Mouse (Mus musculus): Measurements from ENCODE around the gene Atf7ip. TPM values are rescaled to one million over a fixed set of nuclear protein-coding genes. Genes with fewer than 3 reads are reported as not detected.

Atf7ip gene
- polyA plus RNA-seq, 1 experiment, result 6.8 TPM

DNA sequence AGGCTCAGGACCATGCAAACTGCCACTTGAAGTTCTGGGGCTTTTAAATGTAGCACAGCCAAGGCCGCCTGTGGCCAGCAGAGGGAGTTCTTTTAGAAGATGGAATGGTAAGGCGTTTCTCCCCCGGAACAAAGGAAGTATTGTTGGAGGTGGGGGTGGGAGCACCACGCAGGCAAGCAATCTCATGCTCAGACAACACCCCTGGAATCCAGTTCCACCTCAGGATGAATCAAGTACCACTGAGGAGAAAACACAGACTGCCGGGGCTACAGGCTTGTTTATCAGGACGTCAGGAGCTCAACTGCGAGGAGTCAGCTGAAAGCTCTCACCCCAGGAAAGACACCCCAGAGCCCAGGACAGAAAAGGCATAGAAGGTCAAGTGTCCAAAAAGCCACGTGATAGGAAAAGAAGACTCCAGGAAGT is 40.0 kb upstream of the Atf7ip start:
- no peaks in the 10 kb centered on the region for H3K27me3 ChIP-seq (ENCODE audit: control insufficient read depth, insufficient read depth, insufficient read length)
- H3K4me3 ChIP-seq (ENCODE audit: insufficient read depth, poor library complexity, severe bottlenecking), result no peak overlapping the region
- H3K79me3 ChIP-seq (ENCODE audit: low read depth), result no peaks in the 10 kb centered on the region
- H3K36me3 ChIP-seq (ENCODE audit: control insufficient read depth, insufficient read depth), result no peaks in the 10 kb centered on the region
- TF ChIP-seq USF1 (IDR thresholded peaks at IDR 0.05; ENCODE audit: low read depth) (no peak), CTCF (IDR thresholded peaks at IDR 0.05; ENCODE audit: control insufficient read depth, insufficient read depth, insufficient read length) (no peak), MYOG (IDR thresholded peaks at IDR 0.05; ENCODE audit: control insufficient read depth, extremely low read depth, insufficient read length) (no peak), CEBPB (IDR thresholded peaks at IDR 0.05; ENCODE audit: low read depth) (no peak), MAX (IDR thresholded peaks at IDR 0.05) (no peak), FOSL1 (IDR thresholded peaks at IDR 0.05; ENCODE audit: insufficient read depth, low read length, poor library complexity, severe bottlenecking) (no peak), MYOD1 (IDR thresholded peaks at IDR 0.05; ENCODE audit: control insufficient read depth, insufficient read length, low read depth) (no peak)
- no peaks in the 10 kb centered on the region for H3K79me2 ChIP-seq (ENCODE audit: control insufficient read depth, insufficient read depth)
- H3ac ChIP-seq (ENCODE audit: control insufficient read depth, insufficient read length, low read depth), result no peak overlapping the region

DNA sequence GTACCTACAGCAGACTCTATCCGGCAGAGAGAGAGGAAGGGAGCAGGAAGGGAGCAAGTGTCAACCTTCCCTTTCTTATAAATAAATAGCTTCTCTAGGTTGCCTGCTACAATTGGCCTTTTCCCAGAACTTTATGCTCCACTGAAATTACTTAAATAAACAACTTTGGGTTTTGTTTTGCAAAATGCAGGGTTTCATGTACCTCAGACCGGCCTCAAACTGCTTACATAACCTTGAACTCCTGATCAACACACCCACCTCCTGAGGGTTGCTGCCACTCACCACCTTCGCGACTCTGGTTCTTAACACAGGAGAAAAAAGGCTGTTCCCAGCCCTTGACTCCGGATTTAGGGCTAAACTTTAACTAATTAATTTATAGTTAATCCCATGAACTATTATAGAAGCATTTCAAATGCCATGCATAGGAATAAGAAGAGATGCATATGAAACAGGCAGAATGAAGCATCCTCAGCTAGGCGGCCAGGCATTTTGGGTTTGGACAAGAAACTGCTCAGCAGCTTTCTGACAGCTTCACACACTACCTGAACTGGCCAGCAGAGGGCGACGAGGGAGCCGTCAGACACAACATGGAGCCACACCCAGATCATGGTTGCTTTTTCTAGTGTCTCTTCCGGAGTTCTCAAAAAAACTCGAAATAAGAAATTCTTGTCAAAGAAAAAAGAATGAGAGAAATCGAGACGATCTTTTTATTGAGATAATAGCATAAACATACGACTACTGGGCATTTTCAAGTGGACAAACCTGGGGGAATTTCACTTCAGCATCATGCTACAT is 38.8 kb upstream of the Atf7ip start:
- no peaks in the 10 kb centered on the region for H3K27me3 ChIP-seq (ENCODE audit: control insufficient read depth, insufficient read depth, insufficient read length)
- TF ChIP-seq FOSL1 (IDR thresholded peaks at IDR 0.05; ENCODE audit: insufficient read depth, low read length, poor library complexity, severe bottlenecking) (no peak), MYOD1 (IDR thresholded peaks at IDR 0.05; ENCODE audit: control insufficient read depth, insufficient read length, low read depth) (no peak), MAX (IDR thresholded peaks at IDR 0.05) (peak; percentile 34), CTCF (IDR thresholded peaks at IDR 0.05; ENCODE audit: control insufficient read depth, insufficient read depth, insufficient read length) (peak; percentile 9)
- no peak overlapping the region for H3K4me3 ChIP-seq (ENCODE audit: insufficient read depth, poor library complexity, severe bottlenecking)
- no peaks in the 10 kb centered on the region for H3K36me3 ChIP-seq (ENCODE audit: control insufficient read depth, insufficient read depth)
- H3K79me3 ChIP-seq (ENCODE audit: low read depth), result no peaks in the 10 kb centered on the region
- no peak overlapping the region for H3ac ChIP-seq (ENCODE audit: control insufficient read depth, insufficient read length, low read depth)
- no peaks in the 10 kb centered on the region for H3K79me2 ChIP-seq (ENCODE audit: control insufficient read depth, insufficient read depth)

DNA sequence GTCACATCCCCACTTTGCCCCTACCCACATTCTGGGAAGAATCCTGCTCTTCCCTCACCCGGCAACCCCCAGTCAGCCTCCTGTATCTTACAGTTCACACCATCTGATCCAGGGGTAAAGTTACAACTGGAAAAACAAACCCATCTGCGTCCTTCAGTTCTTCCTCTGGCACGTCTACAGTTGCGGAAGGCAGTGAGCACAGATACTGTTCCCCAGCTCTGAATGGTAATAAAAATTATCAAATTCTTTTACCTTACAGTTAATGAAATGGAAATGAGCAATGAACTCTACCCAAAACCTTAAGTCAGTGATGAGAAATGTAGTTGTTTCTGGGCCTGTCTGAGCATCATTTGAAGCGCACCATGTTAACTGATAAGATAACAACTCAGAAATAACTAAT is 38.1 kb upstream of the Atf7ip start:
- TF ChIP-seq CTCF (IDR thresholded peaks at IDR 0.05; ENCODE audit: control insufficient read depth, insufficient read depth, insufficient read length) (no peak), MYOD1 (IDR thresholded peaks at IDR 0.05; ENCODE audit: control insufficient read depth, insufficient read length, low read depth) (no peak), MAX (IDR thresholded peaks at IDR 0.05) (no peak)
- Histone ChIP-seq H3K79me3 (ENCODE audit: low read depth) (no peaks in the 10 kb centered on the region), H3K27me3 (ENCODE audit: control insufficient read depth, insufficient read depth, insufficient read length) (no peaks in the 10 kb centered on the region), H3ac (ENCODE audit: control insufficient read depth, insufficient read length, low read depth) (no peak overlapping the region), H3K36me3 (ENCODE audit: control insufficient read depth, insufficient read depth) (no peaks in the 10 kb centered on the region), H3K79me2 (ENCODE audit: control insufficient read depth, insufficient read depth) (no peaks in the 10 kb centered on the region), H3K4me3 (ENCODE audit: insufficient read depth, poor library complexity, severe bottlenecking) (no peak overlapping the region)

DNA sequence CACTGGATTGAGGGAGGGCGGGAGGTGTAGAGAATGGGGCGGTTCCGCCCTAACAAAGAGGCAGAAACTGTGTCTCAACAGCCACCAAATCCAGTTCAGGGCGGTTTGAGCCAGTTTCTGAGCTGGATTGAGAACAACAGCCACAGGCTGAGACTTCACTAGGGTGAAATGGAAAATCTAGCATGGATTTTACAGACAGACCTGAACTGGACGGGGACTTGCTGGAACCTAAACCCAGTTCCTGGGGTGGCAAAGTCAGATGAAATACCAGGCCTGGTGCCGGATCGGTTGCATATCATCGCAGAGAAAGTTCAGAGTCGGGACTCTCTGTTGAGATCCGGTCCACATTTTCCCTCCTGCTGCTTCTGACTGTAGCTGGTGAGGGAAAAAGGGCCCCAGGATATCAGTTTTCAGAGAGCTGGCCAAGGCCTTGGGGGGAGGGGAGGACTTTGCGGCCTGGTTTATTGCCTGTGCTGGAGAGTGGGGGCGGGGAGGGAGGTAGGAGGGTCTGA is 37.5 kb upstream of the Atf7ip start:
- Histone ChIP-seq H3ac (ENCODE audit: control insufficient read depth, insufficient read length, low read depth) (no peak overlapping the region), H3K4me3 (ENCODE audit: insufficient read depth, poor library complexity, severe bottlenecking) (no peak overlapping the region), H3K27me3 (ENCODE audit: control insufficient read depth, insufficient read depth, insufficient read length) (no peaks in the 10 kb centered on the region), H3K79me2 (ENCODE audit: control insufficient read depth, insufficient read depth) (no peaks in the 10 kb centered on the region), H3K36me3 (ENCODE audit: control insufficient read depth, insufficient read depth) (no peaks in the 10 kb centered on the region), H3K79me3 (ENCODE audit: low read depth) (no peaks in the 10 kb centered on the region)
- TF ChIP-seq CTCF (IDR thresholded peaks at IDR 0.05; ENCODE audit: control insufficient read depth, insufficient read depth, insufficient read length) (no peak), CEBPB (IDR thresholded peaks at IDR 0.05; ENCODE audit: low read depth) (no peak), MAX (IDR thresholded peaks at IDR 0.05) (no peak), FOSL1 (IDR thresholded peaks at IDR 0.05; ENCODE audit: insufficient read depth, low read length, poor library complexity, severe bottlenecking) (no peak), USF1 (IDR thresholded peaks at IDR 0.05; ENCODE audit: low read depth) (no peak), MYOG (IDR thresholded peaks at IDR 0.05; ENCODE audit: control insufficient read depth, extremely low read depth, insufficient read length) (no peak), MYOD1 (IDR thresholded peaks at IDR 0.05; ENCODE audit: control insufficient read depth, insufficient read length, low read depth) (no peak)

- no peaks in the 10 kb centered on the region for H3K79me3 ChIP-seq (ENCODE audit: low read depth)
- H3K4me3 ChIP-seq (ENCODE audit: insufficient read depth, poor library complexity, severe bottlenecking), result no peak overlapping the region
- no peaks in the 10 kb centered on the region for H3K27me3 ChIP-seq (ENCODE audit: control insufficient read depth, insufficient read depth, insufficient read length)
- no peak overlapping the region for H3ac ChIP-seq (ENCODE audit: control insufficient read depth, insufficient read length, low read depth)
- H3K79me2 ChIP-seq (ENCODE audit: control insufficient read depth, insufficient read depth), result no peaks in the 10 kb centered on the region
- H3K36me3 ChIP-seq (ENCODE audit: control insufficient read depth, insufficient read depth), result no peaks in the 10 kb centered on the region
- TF ChIP-seq USF1 (IDR thresholded peaks at IDR 0.05; ENCODE audit: low read depth) (no peak), CEBPB (IDR thresholded peaks at IDR 0.05; ENCODE audit: low read depth) (no peak), MAX (IDR thresholded peaks at IDR 0.05) (no peak), FOSL1 (IDR thresholded peaks at IDR 0.05; ENCODE audit: insufficient read depth, low read length, poor library complexity, severe bottlenecking) (no peak), CTCF (IDR thresholded peaks at IDR 0.05; ENCODE audit: control insufficient read depth, insufficient read depth, insufficient read length) (no peak), MYOD1 (IDR thresholded peaks at IDR 0.05; ENCODE audit: control insufficient read depth, insufficient read length, low read depth) (no peak), MYOG (IDR thresholded peaks at IDR 0.05; ENCODE audit: control insufficient read depth, extremely low read depth, insufficient read length) (no peak)
Measured at GRCm38 (mm10) chr6:136468974-136469792, 36.8 kb upstream of the Atf7ip start.
